Mouse (Mus musculus) limb, embryonic 14.5 days (tissue): ENCODE measurements at regions not wholly inside any gene's neighbourhood (a gene's known extent, or its start where the extent isn't known, plus 50 kb on each side); places are given as distances from the start of the nearest gene placed in this dataset.
A peak's percentile ranks its signal among the peaks of the same experiment; 100 is the strongest.

Source experiments
- ATAC-seq: fragments of 200-750 bp; cut with Nextera tagmentation; 2 replicates; pipeline ENCODE4 v1.8.0; 2017; ENCODE audit warnings: low read depth, moderate number of reproducible peaks, moderate TSS enrichment; ENCODE audit not compliant: low FRiP score
- DNase-seq: peaks from one replicate; pipeline ENCODE4 v3.0.0-alpha.2; 2015; ENCODE audit warnings: low spot score
- H3K27ac ChIP-seq: fragments of 300-500 bp; sonication (generic); replicated peaks from 2 replicates; pipeline ENCODE4 v1.5.1; 2014; ENCODE audit warnings: low read depth, mild to moderate bottlenecking, low read length, moderate library complexity, mixed read lengths
- H3K27me3 ChIP-seq: fragments of 300-500 bp; sonication (generic); 2 replicates; pipeline ENCODE4 v1.6.1; 2014; ENCODE audit warnings: low read length, mixed read lengths; ENCODE audit not compliant: control insufficient read depth, insufficient read depth
- H3K36me3 ChIP-seq: fragments of 300-500 bp; sonication (generic); 2 replicates; pipeline ENCODE4 v1.6.1; 2014; ENCODE audit warnings: mild to moderate bottlenecking, low read length, moderate library complexity, mixed read lengths; ENCODE audit not compliant: control insufficient read depth, insufficient read depth
- H3K4me1 ChIP-seq: fragments of 300-500 bp; sonication (generic); 2 replicates; pipeline ENCODE4 v1.6.1; 2014; ENCODE audit warnings: antibody characterized with exemption, low read length, mixed read lengths; ENCODE audit not compliant: control insufficient read depth, insufficient read depth
- H3K4me2 ChIP-seq: fragments of 300-500 bp; sonication (generic); replicated peaks from 2 replicates; pipeline ENCODE4 v1.6.1; 2014; ENCODE audit warnings: low read depth, mild to moderate bottlenecking, low read length, moderate library complexity; ENCODE audit not compliant: severe bottlenecking
- H3K4me3 ChIP-seq: fragments of 300-500 bp; sonication (generic); replicated peaks from 2 replicates; pipeline ENCODE4 v1.5.1; 2014; ENCODE audit warnings: low read length
- H3K9ac ChIP-seq: fragments of 300-500 bp; sonication (generic); 2 replicates; pipeline ENCODE4 v1.6.1; 2014; ENCODE audit warnings: mild to moderate bottlenecking, low read depth, low read length, moderate library complexity; ENCODE audit not compliant: severe bottlenecking
- H3K9me3 ChIP-seq: fragments of 300-500 bp; sonication (generic); 2 replicates; pipeline ENCODE4 v1.6.1; 2016; ENCODE audit warnings: low read length; ENCODE audit not compliant: control insufficient read depth
- POLR2A ChIP-seq: fragments of 200-500 bp; IDR thresholded peaks from 2 replicates; pipeline ENCODE4 v1.8.0; 2012; ENCODE audit warnings: inconsistent platforms, mild to moderate bottlenecking, moderate library complexity, borderline replicate concordance; ENCODE audit not compliant: insufficient read depth, insufficient read length; ENCODE audit errors: extremely low read depth
- WGBS: fragments of 180-500 bp; shearing (Covaris S2); extraction: QIAGEN DNeasy Blood & Tissue Kit; methylation state at CpG from one replicate; pipeline ENCODE4 v1.1.7; 2014; 5-methylcytosine and 5-hydroxymethylcytosine counted together

DNA sequence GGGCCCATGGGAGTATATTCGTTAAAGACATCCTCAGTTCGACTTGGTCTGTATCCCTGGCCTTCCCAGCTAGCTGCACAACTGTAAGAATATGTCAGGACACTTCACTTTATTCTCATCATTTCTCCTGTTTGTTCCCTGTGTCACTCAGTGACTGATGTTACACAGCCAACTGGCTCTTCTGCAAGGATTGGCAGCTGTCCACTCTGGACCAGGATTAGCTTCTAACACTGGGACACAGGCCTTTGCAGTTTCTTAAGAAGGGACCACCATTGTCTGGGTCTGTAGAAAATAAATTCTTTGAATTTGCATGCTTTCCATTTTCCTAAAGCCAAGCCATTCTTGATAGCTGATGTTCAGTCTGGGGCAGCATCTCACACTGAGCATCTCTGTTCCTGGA is 622.1 kb upstream of the Camk1g start:
- DNase-seq (no peak), ATAC-seq (no peak)
- no peak overlapping the region for H3K4me2 ChIP-seq
- no peak for TF ChIP-seq POLR2A
- H3K36me3 ChIP-seq, result no peaks in the 10 kb centered on the region
- H3K4me1 ChIP-seq, result peaks cover 4% of the 10 kb centered on the region; the same call in 1 of the 2 replicates
- 81% methylated on average over 2 of the region's 2 CpGs for WGBS
- no peaks in the 10 kb centered on the region for H3K27me3 ChIP-seq
- H3K27ac ChIP-seq, result no peak overlapping the region
- H3K9ac ChIP-seq, result no peak overlapping the region
- H3K4me3 ChIP-seq, result no peak overlapping the region
- H3K9me3 ChIP-seq, result no peaks in the 10 kb centered on the region

- H3K4me2 ChIP-seq, result no peak overlapping the region
- no peak for ATAC-seq
- no peaks in the 10 kb centered on the region for H3K9me3 ChIP-seq
- H3K27ac ChIP-seq, result no peak overlapping the region
- H3K36me3 ChIP-seq, result no peaks in the 10 kb centered on the region
- peaks cover 4% of the 10 kb centered on the region; the same call in 1 of the 2 replicates for H3K4me1 ChIP-seq
- TF ChIP-seq POLR2A, result no peak
- no peaks in the 10 kb centered on the region for H3K27me3 ChIP-seq
- H3K9ac ChIP-seq, result no peak overlapping the region
- no peak overlapping the region for H3K4me3 ChIP-seq
- DNase-seq, result no peak
- 33% methylated on average over 10 of the region's 10 CpGs for WGBS
Measured at GRCm38 (mm10) chr1:193989956-193990675, 620.0 kb upstream of the Camk1g start.

DNA sequence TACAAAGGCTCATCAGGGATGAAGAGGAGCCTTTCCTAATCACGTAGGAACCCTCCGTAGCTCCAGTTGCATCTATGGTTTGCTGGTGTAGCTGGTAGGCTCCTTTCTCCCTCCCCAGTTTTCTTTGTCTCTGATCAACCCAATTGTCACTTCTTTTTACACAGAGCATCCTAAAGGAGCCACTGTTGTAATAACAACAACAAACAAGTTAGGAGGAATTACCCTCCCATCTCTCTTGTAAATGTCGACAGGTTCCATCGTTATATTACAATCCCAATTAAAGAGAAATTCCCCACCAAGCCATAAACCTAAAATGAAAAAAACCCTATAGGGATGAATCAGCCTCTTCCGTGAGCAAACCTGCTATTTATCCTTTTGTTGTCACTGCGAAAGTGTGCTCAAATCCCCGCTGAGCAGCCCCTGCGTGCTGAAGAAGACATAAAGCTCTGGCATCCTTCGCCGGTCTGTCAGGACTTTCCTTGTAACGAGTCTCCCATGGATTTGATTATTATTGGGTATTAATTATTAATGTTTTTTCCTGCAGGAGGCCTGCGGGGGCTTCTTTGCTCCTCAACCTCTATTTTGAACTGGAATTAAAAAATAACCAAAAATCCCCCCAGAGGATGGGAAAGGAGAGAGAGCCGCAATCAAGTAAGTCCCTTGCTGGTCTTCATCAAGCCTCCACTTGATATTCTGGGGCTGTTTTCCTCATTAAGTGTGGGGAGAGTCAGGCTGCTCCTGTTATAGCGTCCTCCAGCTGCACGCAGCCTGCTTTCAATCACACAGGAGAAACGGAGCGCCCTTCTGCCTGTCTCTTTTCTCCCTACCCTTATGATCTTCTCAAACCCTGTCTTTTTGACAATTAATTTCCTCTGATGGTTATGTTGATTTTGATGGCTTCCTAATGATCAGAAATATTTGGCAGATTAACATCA is 619.1 kb upstream of the Camk1g start:
- Histone ChIP-seq H3K4me2 (no peak overlapping the region), H3K27ac (no peak overlapping the region), H3K9me3 (no peaks in the 10 kb centered on the region), H3K36me3 (no peaks in the 10 kb centered on the region), H3K4me1 (peaks cover 4% of the 10 kb centered on the region; the same call in 1 of the 2 replicates), H3K27me3 (no peaks in the 10 kb centered on the region), H3K4me3 (no peak overlapping the region), H3K9ac (no peak overlapping the region)
- WGBS, result 14% methylated on average over 17 of the region's 17 CpGs
- DNase-seq, result no peak
- TF ChIP-seq POLR2A, result no peak
- no peak for ATAC-seq

GRCm38 (mm10) chr1:193980571-193980970 is 610.5 kb upstream of the Camk1g start:
- Histone ChIP-seq H3K36me3 (no peaks in the 10 kb centered on the region), H3K27me3 (no peaks in the 10 kb centered on the region), H3K27ac (no peak overlapping the region), H3K4me1 (no peaks in the 10 kb centered on the region), H3K9ac (no peak overlapping the region), H3K9me3 (no peaks in the 10 kb centered on the region), H3K4me2 (no peak overlapping the region), H3K4me3 (no peak overlapping the region)
- WGBS, result 75% methylated on average over 4 of the region's 4 CpGs
- DNase-seq (no peak), ATAC-seq (no peak)
- no peak for TF ChIP-seq POLR2A

- no peak for TF ChIP-seq POLR2A
- no peak overlapping the region for H3K4me3 ChIP-seq
- H3K36me3 ChIP-seq, result no peaks in the 10 kb centered on the region
- H3K9me3 ChIP-seq, result no peaks in the 10 kb centered on the region
- no peaks in the 10 kb centered on the region for H3K27me3 ChIP-seq
- no peak overlapping the region for H3K9ac ChIP-seq
- no peak overlapping the region for H3K27ac ChIP-seq
- 0 out of 2 replicates have a peak, but pooled peaks cover 4% of the 10 kb centered on the region for H3K4me1 ChIP-seq
- DNase-seq, result peak; percentile 43
- H3K4me2 ChIP-seq, result no peak overlapping the region
- ATAC-seq, result peak; percentile 30; the same call in 1 of the 2 replicates
- 12% methylated on average over 1 of the region's 1 CpGs for WGBS
Measured at GRCm38 (mm10) chr1:193971537-193971936, 601.4 kb upstream of the Camk1g start.
